Comparison of ENCODE assay signal across 8 mouse cellular contexts in genomic region chr5:107166659-107167370, GRCm38 (mm10).
DNase-seq lines count a peak whose midpoint lies in the region; ATAC-seq and TF ChIP-seq lines count a peak whose summit lies in the region.

No protein-coding gene starts in this region.

- H3K27me3 ChIP-seq in spleen, adult 2 months (ENCODE audit: control insufficient read depth, insufficient read depth, low read length) = no peaks in the 10 kb centered on the region
- H3K27me3 ChIP-seq in kidney, embryonic 16.5 days (ENCODE audit: insufficient read depth, low read length) = no peaks in the 10 kb centered on the region
- H3K27me3 ChIP-seq in small intestine, adult 2 months (ENCODE audit: control insufficient read depth, insufficient read depth, low read length) = no peaks in the 10 kb centered on the region
- no peaks in the 10 kb centered on the region for H3K27me3 ChIP-seq in thymus, adult 2 months (ENCODE audit: control insufficient read depth, insufficient read depth, low read length)

- no peak for TF ChIP-seq CTCF in spleen, adult 2 months (IDR thresholded peaks at IDR 0.05; ENCODE audit: extremely low read depth, insufficient read depth, insufficient read length, insufficient replicate concordance)
- TF ChIP-seq CTCF in small intestine, adult 2 months (IDR thresholded peaks at IDR 0.05; ENCODE audit: extremely low read depth, insufficient read length, insufficient replicate concordance, low read depth, low read length) = no peak
- TF ChIP-seq CTCF in thymus, adult 2 months (IDR thresholded peaks at IDR 0.05; ENCODE audit: borderline replicate concordance, control insufficient read depth, extremely low read depth, insufficient read depth, low read length, poor library complexity) = no peak

- TF ChIP-seq POLR2A in spleen, adult 2 months (IDR thresholded peaks at IDR 0.05; ENCODE audit: low read depth, low read length) = no peak
- TF ChIP-seq POLR2A in small intestine, adult 2 months (IDR thresholded peaks at IDR 0.05; ENCODE audit: low read depth, low read length) = no peak
- TF ChIP-seq POLR2A in thymus, adult 2 months (IDR thresholded peaks at IDR 0.05; ENCODE audit: control insufficient read depth, extremely low read depth, insufficient read depth, low read length, poor library complexity) = no peak

- peak; percentile 59 to 91 for DNase-seq in adrenal gland, adult (ENCODE audit: inconsistent age in 2 of 2, low spot score in 1 of 2)
- DNase-seq in adrenal gland, postnatal 4 days (ENCODE audit: low spot score in 2 of 2) = no peak
- DNase-seq in spleen, adult 2 months (ENCODE audit: low read depth in 1 of 2, low spot score in 2 of 2) = no peak
- no peak for DNase-seq in spleen, adult 12 weeks (ENCODE audit: low spot score)
- DNase-seq in thymus, adult 2 months = no peak
- no peak for DNase-seq in layer of hippocampus, adult 18-20 months (ENCODE audit: low spot score in 2 of 2)

- peak overlapping the region; percentile 43 for H3K4me2 ChIP-seq in kidney, embryonic 16.5 days (replicated peaks; ENCODE audit: low read depth, low read length)

- no peak overlapping the region for H3K4me3 ChIP-seq in spleen, adult 2 months (ENCODE audit: extremely low read depth, insufficient read depth, insufficient read length)
- H3K4me3 ChIP-seq in kidney, embryonic 16.5 days (ENCODE audit: low read length) = no peak overlapping the region
- no peak overlapping the region for H3K4me3 ChIP-seq in small intestine, adult 2 months (ENCODE audit: low read depth, low read length)
- H3K4me3 ChIP-seq in thymus, adult 2 months (ENCODE audit: control insufficient read depth, insufficient read depth, low read length) = no peak overlapping the region

- H3K36me3 ChIP-seq in spleen, adult 2 months (ENCODE audit: control insufficient read depth, insufficient read depth, low read length) = no peaks in the 10 kb centered on the region
- H3K36me3 ChIP-seq in kidney, embryonic 16.5 days (ENCODE audit: insufficient read depth, low read length) = no peaks in the 10 kb centered on the region
- H3K36me3 ChIP-seq in small intestine, adult 2 months (ENCODE audit: control insufficient read depth, insufficient read depth, low read length) = no peaks in the 10 kb centered on the region
- no peaks in the 10 kb centered on the region for H3K36me3 ChIP-seq in thymus, adult 2 months (ENCODE audit: control insufficient read depth, insufficient read depth, low read length)

- H3K27ac ChIP-seq in spleen, adult 2 months (ENCODE audit: insufficient read depth, low read length) = peak overlapping the region; percentile 14; the same call in 1 of the 2 replicates
- H3K27ac ChIP-seq in kidney, embryonic 16.5 days (ENCODE audit: low read length) = peak overlapping the region; percentile 92
- H3K27ac ChIP-seq in small intestine, adult 2 months (ENCODE audit: insufficient read depth, low read depth, low read length) = peak overlapping the region; percentile 79
- H3K27ac ChIP-seq in thymus, adult 2 months (ENCODE audit: control insufficient read depth, insufficient read depth, low read length) = no peak overlapping the region

- no peak for ATAC-seq in kidney, embryonic 16.5 days (ENCODE audit: low FRiP score, low TSS enrichment)

- H3K9me3 ChIP-seq in kidney, embryonic 16.5 days (ENCODE audit: low read length) = no peaks in the 10 kb centered on the region

- no peaks in the 10 kb centered on the region; the same call in 1 of the 2 replicates for H3K4me1 ChIP-seq in spleen, adult 2 months (ENCODE audit: control insufficient read depth, insufficient read depth, insufficient read length)
- H3K4me1 ChIP-seq in kidney, embryonic 16.5 days (ENCODE audit: insufficient read depth, low read length) = peaks cover 32% of the 10 kb centered on the region
- no peaks in the 10 kb centered on the region for H3K4me1 ChIP-seq in small intestine, adult 2 months (ENCODE audit: control insufficient read depth, insufficient read depth, insufficient read length, low read length)
- peaks cover 29% of the 10 kb centered on the region for H3K4me1 ChIP-seq in thymus, adult 2 months (replicated peaks; ENCODE audit: control insufficient read depth, insufficient read depth, low read length)

- 79% methylated on average over 11 of the region's 11 CpGs for WGBS in spleen, adult 2 months
- WGBS in kidney, embryonic 16.5 days = 49% methylated on average over 11 of the region's 11 CpGs
- WGBS in small intestine, adult 2 months = 62% methylated on average over 11 of the region's 11 CpGs
- 86% methylated on average over 11 of the region's 11 CpGs for WGBS in thymus, adult 2 months

- H3K9ac ChIP-seq in kidney, embryonic 16.5 days (replicated peaks; ENCODE audit: low read length) = peak overlapping the region; percentile 32; the same call in 1 of the 2 replicates

Comparison
In these comparisons a context has a peak if more than half of its experiments do, and no peak if none do; other contexts are left out.
1. DNase-seq: peak in adrenal gland, adult (2 of 2); none in adrenal gland, postnatal 4 days (0 of 2), spleen, adult 2 months (0 of 2), spleen, adult 12 weeks (single experiment), thymus, adult 2 months (single experiment) and layer of hippocampus, adult 18-20 months (0 of 2).